Mouse (Mus musculus) myocyte (in vitro differentiated cells): ENCODE measurements around the gene Gm35315.
"Not testable (repeated sequence)": the region's sequence is repeated elsewhere in the genome, so short reads cannot be mapped to it uniquely, and the experiment has no call there.

Experiments
- CEBPB ChIP-seq: IDR thresholded peaks from 2 replicates; pipeline ENCODE4 v1.6.1; 2011; ENCODE audit warnings: mild to moderate bottlenecking, moderate library complexity; ENCODE audit not compliant: poor library complexity, insufficient read depth, severe bottlenecking
- E2F4 ChIP-seq: IDR thresholded peaks from one replicate; pipeline ENCODE4 v1.6.1; 2011; ENCODE audit warnings: mild to moderate bottlenecking, control low read depth, moderate library complexity; ENCODE audit not compliant: insufficient read depth
- MAX ChIP-seq: IDR thresholded peaks from one replicate; pipeline ENCODE4 v1.6.1; 2011; ENCODE audit warnings: low read depth, mild to moderate bottlenecking, control low read depth
- MYOD1 ChIP-seq, 3 experiments: IDR thresholded peaks; one replicate each; pipeline ENCODE4 v1.6.1; 2011; ENCODE audit warnings: control low read depth in 2 of 3, low read depth in 2 of 3, mild to moderate bottlenecking in 2 of 3, moderate library complexity in 1 of 3; ENCODE audit not compliant: insufficient read length in 2 of 3, control insufficient read depth in 1 of 3
- POLR2A ChIP-seq: IDR thresholded peaks from one replicate; pipeline ENCODE4 v1.6.1; 2011; ENCODE audit warnings: low read depth, mild to moderate bottlenecking, control low read depth, moderate library complexity; ENCODE audit not compliant: insufficient read length
- POLR2AphosphoS2 ChIP-seq: IDR thresholded peaks from one replicate; pipeline ENCODE4 v1.6.1; 2011; ENCODE audit warnings: low read depth, control low read depth; ENCODE audit not compliant: insufficient read length
- REST ChIP-seq: IDR thresholded peaks from one replicate; pipeline ENCODE4 v1.6.1; 2011; ENCODE audit warnings: mild to moderate bottlenecking, control low read depth, moderate library complexity; ENCODE audit not compliant: insufficient read depth, insufficient read length
- TCF12 ChIP-seq: IDR thresholded peaks from one replicate; pipeline ENCODE4 v1.6.1; 2011; ENCODE audit warnings: mild to moderate bottlenecking, control low read depth; ENCODE audit not compliant: poor library complexity, insufficient read depth, severe bottlenecking
- USF1 ChIP-seq: IDR thresholded peaks from one replicate; pipeline ENCODE4 v1.6.1; 2011; ENCODE audit warnings: low read depth, mild to moderate bottlenecking, control low read depth, moderate library complexity

DNA sequence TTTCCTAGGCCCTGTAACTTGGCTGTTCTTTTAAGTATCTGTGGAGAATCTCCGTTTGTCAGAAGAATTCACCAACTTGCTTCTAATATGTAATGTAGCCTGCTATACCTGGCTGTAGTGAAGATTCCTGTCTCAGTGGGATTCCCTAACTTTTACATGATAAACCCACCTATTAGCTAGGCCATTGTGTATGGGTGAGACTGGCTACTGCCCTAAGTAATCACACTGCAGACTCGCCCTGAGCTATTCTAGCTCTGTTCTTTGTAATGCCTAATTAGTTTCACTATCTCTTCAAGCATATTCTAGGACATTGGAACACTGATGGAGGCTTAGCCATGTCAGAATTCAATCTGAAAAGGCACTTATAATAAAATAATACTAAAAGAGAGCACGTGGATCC lies 28.2 kb upstream of the Gm35315 start:
- TF ChIP-seq POLR2A; MYOD1 (IDR thresholded peaks at IDR 0.05; ENCODE audit: control insufficient read depth in 1 of 3, insufficient read length in 2 of 3, low read depth in 2 of 3); POLR2AphosphoS2; USF1; TCF12; MAX; E2F4; CEBPB; REST: not testable (repeated sequence)
